Mouse (Mus musculus) embryonic facial prominence, embryonic 14.5 days (tissue): ENCODE results near the gene Tmem178b. TPM values are rescaled to one million over a fixed set of nuclear protein-coding genes. Genes with fewer than 3 reads are reported as not detected.

ENCODE experiments used
- ATAC-seq: fragments of 200-750 bp; cut with Nextera tagmentation; 2 replicates; pipeline ENCODE4 v1.8.0; 2017; ENCODE audit warnings: low read depth, moderate number of reproducible peaks, moderate TSS enrichment
- DNase-seq: peaks from one replicate; pipeline ENCODE4 v3.0.0-alpha.2; 2015; ENCODE audit warnings: low spot score
- H3K27ac ChIP-seq: fragments of 300-500 bp; sonication (generic); replicated peaks from 2 replicates; pipeline ENCODE4 v1.5.1; 2014; ENCODE audit warnings: low read depth, mild to moderate bottlenecking, low read length, moderate library complexity
- H3K27me3 ChIP-seq: fragments of 300-500 bp; sonication (generic); replicated peaks from 2 replicates; pipeline ENCODE4 v1.6.1; 2014; ENCODE audit warnings: low read length; ENCODE audit not compliant: control insufficient read depth, insufficient read depth
- H3K36me3 ChIP-seq: fragments of 300-500 bp; sonication (generic); 2 replicates; pipeline ENCODE4 v1.6.1; 2014; ENCODE audit warnings: low read length, mixed read lengths; ENCODE audit not compliant: control insufficient read depth, insufficient read depth
- H3K4me1 ChIP-seq: fragments of 300-500 bp; sonication (generic); 2 replicates; pipeline ENCODE4 v1.6.1; 2014; ENCODE audit warnings: antibody characterized with exemption, low read length; ENCODE audit not compliant: control insufficient read depth, insufficient read depth
- H3K4me2 ChIP-seq: fragments of 300-500 bp; sonication (generic); 2 replicates; pipeline ENCODE4 v1.6.1; 2014; ENCODE audit warnings: low read depth, mild to moderate bottlenecking, low read length, moderate library complexity, mixed read lengths
- H3K4me3 ChIP-seq: fragments of 300-500 bp; sonication (generic); 2 replicates; pipeline ENCODE4 v1.5.1; 2014; ENCODE audit warnings: low read depth, mild to moderate bottlenecking, low read length
- H3K9ac ChIP-seq: fragments of 300-500 bp; sonication (generic); 2 replicates; pipeline ENCODE4 v1.6.1; 2014; ENCODE audit warnings: low read depth, mild to moderate bottlenecking, low read length, moderate library complexity, mixed read lengths
- H3K9me3 ChIP-seq: fragments of 300-500 bp; sonication (generic); 2 replicates; pipeline ENCODE4 v1.6.1; 2016; ENCODE audit warnings: low read length; ENCODE audit not compliant: control insufficient read depth
- WGBS: fragments of 180-500 bp; shearing (Covaris S2); extraction: QIAGEN DNeasy Blood & Tissue Kit; methylation state at CpG from one replicate; pipeline ENCODE4 v1.1.7; 2014; 5-methylcytosine and 5-hydroxymethylcytosine counted together
- polyA plus RNA-seq: library from polyadenylated mRNA; unstranded; fragments of >200 nt; fragmentation: Nextera tagmentation; extraction: Ambion mirVana; gene quantifications from 2 replicates; pipeline ENCODE4 v1.2.1, GENCODE M21; 2014

Gene Tmem178b
- polyA plus RNA-seq, 1 experiment from 2014 or later = 2.6 TPM

DNA sequence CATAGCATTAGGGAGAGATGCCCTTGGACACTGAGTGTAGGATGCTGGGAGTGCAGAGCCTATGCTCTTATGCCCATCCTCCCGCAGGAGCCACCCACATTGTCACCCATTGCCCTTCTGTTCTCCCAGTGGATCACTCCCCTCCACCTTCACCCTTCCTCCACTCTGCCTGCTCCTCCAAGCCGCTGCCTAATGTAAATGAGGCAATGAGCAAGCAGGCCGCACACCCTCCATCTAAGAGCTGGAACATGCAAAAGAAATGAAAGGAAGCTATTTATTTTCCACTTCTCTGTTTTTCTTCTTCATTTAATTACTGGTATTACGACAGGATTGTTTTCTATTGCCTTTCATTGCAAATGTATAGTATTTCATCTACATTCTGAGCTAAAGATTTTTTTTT, 142.1 kb downstream of the Tmem178b start:
- Histone ChIP-seq H3K4me2 (no peak overlapping the region), H3K27me3 (no peaks in the 10 kb centered on the region), H3K27ac (no peak overlapping the region), H3K9ac (no peak overlapping the region), H3K36me3 (no peaks in the 10 kb centered on the region), H3K9me3 (no peaks in the 10 kb centered on the region), H3K4me1 (no peaks in the 10 kb centered on the region), H3K4me3 (no peak overlapping the region)
- ATAC-seq (no peak), DNase-seq (no peak)
- 66% methylated on average over 4 of the region's 4 CpGs for WGBS

- ATAC-seq (no peak), DNase-seq (no peak)
- no peaks in the 10 kb centered on the region for H3K4me1 ChIP-seq
- H3K27ac ChIP-seq = no peak overlapping the region
- H3K4me2 ChIP-seq = no peak overlapping the region
- no peaks in the 10 kb centered on the region for H3K27me3 ChIP-seq
- no peaks in the 10 kb centered on the region for H3K36me3 ChIP-seq
- H3K9ac ChIP-seq = no peak overlapping the region
- H3K4me3 ChIP-seq = no peak overlapping the region
- 61% methylated on average over 7 of the region's 7 CpGs for WGBS
- no peaks in the 10 kb centered on the region for H3K9me3 ChIP-seq
Measured at GRCm38 (mm10) chr6:40015711-40016460, 142.8 kb downstream of the Tmem178b start.

DNA sequence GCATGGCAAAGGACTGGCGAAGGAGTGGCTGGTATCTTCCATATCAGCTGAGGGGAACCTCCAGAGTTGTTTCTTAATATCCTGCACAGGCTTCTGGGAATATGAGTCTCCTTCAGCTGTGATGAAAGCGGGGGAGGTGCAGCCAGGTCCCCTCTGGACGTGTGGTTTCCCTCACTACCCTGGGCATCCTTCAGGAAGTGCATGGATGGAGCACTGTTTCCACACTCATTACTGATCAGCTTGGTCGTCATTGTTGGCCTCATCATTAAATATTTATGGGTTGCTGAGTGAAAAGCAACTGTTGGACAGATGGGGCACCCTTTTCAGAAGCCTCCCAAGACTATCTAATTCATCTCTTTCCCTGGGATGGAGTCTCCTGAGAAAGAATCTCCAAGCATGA, 146.3 kb downstream of the Tmem178b start:
- no peaks in the 10 kb centered on the region for H3K9me3 ChIP-seq
- no peak for DNase-seq
- H3K4me3 ChIP-seq = no peak overlapping the region
- no peak overlapping the region for H3K4me2 ChIP-seq
- ATAC-seq = no peak
- H3K27me3 ChIP-seq = no peaks in the 10 kb centered on the region
- H3K27ac ChIP-seq = no peak overlapping the region
- WGBS = 36% methylated on average over 4 of the region's 4 CpGs
- no peaks in the 10 kb centered on the region for H3K4me1 ChIP-seq
- no peaks in the 10 kb centered on the region for H3K36me3 ChIP-seq
- no peak overlapping the region for H3K9ac ChIP-seq

GRCm38 (mm10) chr6:40023592-40024335, 150.7 kb downstream of the Tmem178b start:
- Histone ChIP-seq H3K36me3 (no peaks in the 10 kb centered on the region), H3K9me3 (no peaks in the 10 kb centered on the region), H3K4me3 (no peak overlapping the region), H3K27ac (no peak overlapping the region), H3K9ac (no peak overlapping the region), H3K4me2 (no peak overlapping the region), H3K4me1 (no peaks in the 10 kb centered on the region), H3K27me3 (no peaks in the 10 kb centered on the region)
- ATAC-seq (no peak), DNase-seq (no peak)
- WGBS = 80% methylated on average over 4 of the region's 4 CpGs

DNA sequence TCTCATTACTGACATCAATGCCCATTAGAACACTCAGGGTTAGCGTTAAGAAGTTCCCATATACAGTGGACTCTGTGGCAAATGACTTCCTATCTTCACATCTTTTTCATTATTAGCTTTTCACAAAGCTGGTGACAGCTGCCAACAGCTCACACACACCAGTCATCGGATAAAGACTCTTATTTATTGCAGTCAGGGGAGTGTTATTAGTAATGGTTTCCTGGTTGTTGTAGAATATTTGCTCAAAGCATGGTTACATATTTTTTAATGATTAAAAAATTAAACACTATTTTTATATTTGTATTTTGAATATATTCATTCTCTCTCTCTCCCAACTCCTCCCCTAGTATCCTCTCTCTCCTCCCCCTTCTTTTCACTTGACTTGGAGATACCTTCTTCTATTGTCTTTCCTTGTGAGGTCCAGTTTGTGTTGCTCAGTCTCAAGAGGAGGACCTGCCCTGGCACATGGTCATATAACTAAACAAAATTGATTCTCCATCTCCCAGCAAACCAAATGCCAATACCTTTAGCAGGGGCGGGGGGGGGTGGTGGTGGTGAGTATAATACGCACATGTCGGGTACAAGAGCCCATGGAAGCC, 151.4 kb downstream of the Tmem178b start:
- 83% methylated on average over 5 of the region's 5 CpGs for WGBS

DNA sequence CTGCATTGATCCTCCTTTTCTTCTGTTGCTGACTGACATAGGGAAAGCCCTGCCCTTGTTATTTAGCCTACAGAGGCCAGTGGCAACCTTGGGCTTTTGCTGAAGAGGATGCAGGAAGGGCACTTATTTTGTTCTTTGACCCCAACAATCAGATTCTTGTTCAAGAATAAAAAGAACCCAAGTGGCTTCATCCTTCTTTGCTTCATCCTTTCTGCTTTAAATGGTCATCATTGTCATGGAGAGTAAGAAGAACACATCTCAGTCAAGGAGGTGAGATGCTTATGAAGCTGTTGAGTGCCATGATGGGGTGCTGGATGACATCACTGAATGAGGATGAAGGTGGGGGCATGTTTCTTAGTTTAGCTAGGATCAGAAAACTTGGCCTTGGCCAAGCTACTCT, 159.8 kb downstream of the Tmem178b start:
- no peaks in the 10 kb centered on the region for H3K36me3 ChIP-seq
- H3K4me3 ChIP-seq = no peak overlapping the region
- DNase-seq = no peak
- no peak overlapping the region for H3K9ac ChIP-seq
- H3K27me3 ChIP-seq = no peaks in the 10 kb centered on the region
- H3K27ac ChIP-seq = no peak overlapping the region
- ATAC-seq = no peak
- no peak overlapping the region for H3K4me2 ChIP-seq
- H3K4me1 ChIP-seq = no peaks in the 10 kb centered on the region
- no peaks in the 10 kb centered on the region for H3K9me3 ChIP-seq

More for the DNA sequence above, 151.4 kb downstream of the Tmem178b start:
- Histone ChIP-seq H3K27ac (no peak overlapping the region), H3K4me1 (no peaks in the 10 kb centered on the region), H3K9me3 (no peaks in the 10 kb centered on the region), H3K9ac (no peak overlapping the region), H3K27me3 (no peaks in the 10 kb centered on the region), H3K4me2 (no peak overlapping the region), H3K4me3 (no peak overlapping the region), H3K36me3 (no peaks in the 10 kb centered on the region)
- DNase-seq (no peak), ATAC-seq (no peak)

DNA sequence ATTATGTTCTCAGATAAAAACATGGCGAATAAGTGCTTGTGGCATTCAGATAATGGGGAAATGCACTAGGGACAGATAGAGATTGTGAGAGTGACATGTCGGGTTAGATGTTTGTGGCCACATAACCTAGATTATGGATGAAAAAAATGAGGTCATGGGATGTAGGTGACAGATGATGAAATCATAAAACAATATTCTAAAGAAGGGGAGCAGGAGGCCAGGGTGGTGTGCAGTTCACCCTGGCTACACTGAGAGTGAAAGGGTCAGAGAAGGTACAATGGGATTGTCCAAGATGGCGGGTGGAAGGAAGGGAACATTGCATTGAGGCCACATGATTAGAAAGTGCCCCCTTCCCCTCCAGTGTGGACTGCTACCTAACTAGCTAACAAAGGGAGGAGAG, 160.9 kb downstream of the Tmem178b start:
- Histone ChIP-seq H3K4me1 (no peaks in the 10 kb centered on the region), H3K9ac (no peak overlapping the region), H3K27ac (no peak overlapping the region), H3K27me3 (no peaks in the 10 kb centered on the region), H3K36me3 (no peaks in the 10 kb centered on the region), H3K4me3 (no peak overlapping the region), H3K4me2 (no peak overlapping the region), H3K9me3 (no peaks in the 10 kb centered on the region)
- ATAC-seq = no peak
- no peak for DNase-seq
- 81% methylated on average over 3 of the region's 3 CpGs for WGBS

DNA sequence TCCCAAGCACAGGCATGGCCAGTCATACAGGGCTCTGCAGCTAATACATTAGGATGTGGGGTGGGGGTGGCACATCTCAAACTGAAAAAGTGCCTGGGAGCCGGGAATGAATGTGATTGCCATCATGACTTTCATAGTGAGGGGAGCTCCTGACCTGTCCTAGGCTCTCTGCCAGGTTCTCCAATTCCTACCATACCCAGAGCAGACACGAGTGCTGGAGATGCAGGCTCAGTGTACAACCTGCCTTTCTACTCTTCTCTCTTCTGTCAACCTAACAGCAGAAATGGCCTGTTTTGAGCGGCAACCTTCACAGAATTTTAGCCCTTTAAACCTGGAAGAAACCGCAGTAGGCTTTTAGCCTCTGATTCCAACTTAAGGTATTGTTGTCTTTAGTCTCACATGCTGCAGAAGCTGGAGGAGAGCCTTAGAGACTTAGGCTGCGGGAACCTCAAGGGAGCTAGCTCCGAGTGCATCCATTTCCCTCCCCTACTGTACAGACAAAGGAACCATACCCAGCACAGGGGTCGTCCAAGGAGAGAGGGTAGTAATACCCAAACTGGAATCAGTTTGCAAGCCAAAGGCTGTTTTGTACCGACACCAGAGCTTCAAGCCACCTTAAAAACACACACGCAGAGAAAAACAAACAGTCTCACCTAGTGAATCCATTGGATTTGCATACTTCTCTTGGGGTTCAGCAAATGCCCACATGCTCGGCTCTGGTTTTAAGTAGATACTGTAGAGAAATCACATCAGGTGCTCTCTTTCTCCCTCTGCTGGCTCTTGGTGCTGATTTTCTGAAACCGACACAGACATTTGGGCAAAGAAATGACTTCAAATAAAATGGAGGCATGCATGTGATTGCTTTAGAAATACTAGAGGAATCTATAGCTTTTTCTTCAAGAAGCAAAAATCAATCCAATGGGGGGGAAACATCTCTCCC, 176.2 kb downstream of the Tmem178b start:
- H3K27me3 ChIP-seq = no peaks in the 10 kb centered on the region
- H3K4me3 ChIP-seq = no peak overlapping the region
- no peaks in the 10 kb centered on the region for H3K4me1 ChIP-seq
- ATAC-seq (no peak), DNase-seq (peak; percentile 65)
- no peaks in the 10 kb centered on the region for H3K36me3 ChIP-seq
- no peaks in the 10 kb centered on the region for H3K9me3 ChIP-seq
- no peak overlapping the region for H3K9ac ChIP-seq
- H3K27ac ChIP-seq = no peak overlapping the region
- 37% methylated on average over 11 of the region's 11 CpGs for WGBS
- no peak overlapping the region for H3K4me2 ChIP-seq
